Mouse (Mus musculus): ENCODE results near the gene Ago1. TPM values are rescaled to one million over a fixed set of nuclear protein-coding genes. Genes with fewer than 3 reads are reported as not detected.

The Ago1 gene
- 50.5 TPM for total RNA-seq (2023)

GRCm38 (mm10) chr4:126468285-126468901 lies at the start of gene Ago1:
Ago1 (minus strand) TSS chr4:126468583.

GRCm38 (mm10) chr4:126429347-126430079 lies 38.9 kb downstream of the Ago1 start, which contains the start of gene Ago3:
Ago3 (minus strand) TSS chr4:126429556.

Other genes starting within 250 kb of the Ago1 start
- 59.6 TPM for gene Map7d1, start 212.2 kb downstream of the Ago1 start, total RNA-seq (2023)
- gene Trappc3, start 206.3 kb downstream of the Ago1 start, total RNA-seq (2023), result 31.5 TPM
- gene Col8a2, start 181.8 kb downstream of the Ago1 start, total RNA-seq (2023), result not detected
- gene Adprhl2, start 146.9 kb downstream of the Ago1 start, total RNA-seq (2023), result 41.8 TPM
- not detected for gene Tekt2, start 142.9 kb downstream of the Ago1 start, total RNA-seq (2023)
- 33.6 TPM for gene Ago3, start 39.0 kb downstream of the Ago1 start, total RNA-seq (2023)
- gene Ago4, start 64.9 kb upstream of the Ago1 start, total RNA-seq (2023), result 0.34 TPM
- gene Clspn, start 88.4 kb upstream of the Ago1 start, total RNA-seq (2023), result 14.5 TPM
- 0.46 TPM for gene 5730409E04Rik, start 141.2 kb upstream of the Ago1 start, total RNA-seq (2023)
- 79.7 TPM for gene Psmb2, start 209.0 kb upstream of the Ago1 start, total RNA-seq (2023)